Mouse (Mus musculus) liver, adult 2 months (tissue): ENCODE data around the gene Nfia. TPM values are rescaled to one million over a fixed set of nuclear protein-coding genes. Genes with fewer than 3 reads are reported as not detected.

ENCODE experiments used
- DNase-seq: peaks from one replicate; pipeline ENCODE4 v3.0.0-alpha.2; 2011; ENCODE audit warnings: low read depth, low spot score; ENCODE audit errors: extremely low read depth
- H3K27ac ChIP-seq: fragments of 200-500 bp; replicated peaks from 2 replicates; pipeline ENCODE4 v1.5.1; 2012; ENCODE audit warnings: low read depth, mild to moderate bottlenecking, control low read depth, inconsistent platforms, low read length; ENCODE audit not compliant: insufficient read depth
- H3K27me3 ChIP-seq: fragments of 200-500 bp; 2 replicates; pipeline ENCODE4 v1.6.1; 2012; ENCODE audit warnings: mild to moderate bottlenecking, moderate library complexity, low read length, inconsistent platforms; ENCODE audit not compliant: control insufficient read depth, insufficient read depth
- H3K36me3 ChIP-seq: fragments of 200-500 bp; 2 replicates; pipeline ENCODE4 v1.6.1; 2012; ENCODE audit warnings: low read length, inconsistent platforms; ENCODE audit not compliant: control insufficient read depth, insufficient read depth
- H3K4me1 ChIP-seq: fragments of 200-500 bp; 2 replicates; pipeline ENCODE4 v1.6.1; 2011; ENCODE audit warnings: low read length; ENCODE audit not compliant: control insufficient read depth, insufficient read depth
- H3K4me3 ChIP-seq: fragments of 200-500 bp; 2 replicates; pipeline ENCODE4 v1.5.1; 2011; ENCODE audit warnings: low read depth, mild to moderate bottlenecking, control low read depth, low read length, moderate library complexity; ENCODE audit not compliant: insufficient read depth
- H3K79me2 ChIP-seq: fragments of 200-500 bp; 2 replicates; pipeline ENCODE4 v1.6.1; 2012; ENCODE audit warnings: inconsistent platforms, mild to moderate bottlenecking, low read length, moderate library complexity; ENCODE audit not compliant: control insufficient read depth, insufficient read depth
- H3K9ac ChIP-seq: fragments of 200-500 bp; 2 replicates; pipeline ENCODE4 v1.6.1; 2012; ENCODE audit warnings: low read depth, mild to moderate bottlenecking, control low read depth, inconsistent platforms, low read length
- CTCF ChIP-seq: fragments of 200-500 bp; IDR thresholded peaks from 2 replicates; pipeline ENCODE4 v1.5.1; 2011; ENCODE audit warnings: low read depth, low read length, control low read depth
- POLR2A ChIP-seq: fragments of 200-500 bp; IDR thresholded peaks from 2 replicates; pipeline ENCODE4 v1.6.1; 2011; ENCODE audit warnings: low read length, control low read depth; ENCODE audit not compliant: insufficient read depth; ENCODE audit errors: extremely low read depth
- WGBS: fragments of 180-500 bp; shearing (Covaris S2); methylation state at CpG from one replicate; pipeline ENCODE4 v1.1.7; 2018; 5-methylcytosine and 5-hydroxymethylcytosine counted together
- polyA plus RNA-seq: library from polyadenylated mRNA; depleted of rRNA; stranded (reverse); fragments of >200 nt; gene quantifications from 2 replicates; pipeline ENCODE4 v1.2.3, GENCODE M21; 2012; rRNA removed
- total RNA-seq: library from RNA; depleted of rRNA; stranded (reverse); fragments of >200 nt; gene quantifications from 2 replicates; pipeline ENCODE4 v1.2.3, GENCODE M21; 2014; rRNA removed

Nfia gene
- total RNA-seq = 12.5 and 20.0 TPM in 2 replicates
- 31.7 and 32.2 TPM in 2 replicates for polyA plus RNA-seq

GRCm38 (mm10) chr4:97772641-97773040, at the start of gene Nfia:
Gene Nfia, plus strand, starts transcription at chr4:97772734.
- under 1% methylated on average over 9 of the region's 9 CpGs for WGBS
- H3K27ac ChIP-seq = peak within 1 kb of the TSS; percentile 98
- no peak for TF ChIP-seq POLR2A
- no peak for TF ChIP-seq CTCF
- peak; percentile 74 for DNase-seq
- H3K4me1 ChIP-seq = peaks cover 8% of the 10 kb centered on the region; the same call in 1 of the 2 replicates
- no peaks in the 10 kb centered on the region for H3K36me3 ChIP-seq
- peak within 1 kb of the TSS; percentile 61 for H3K4me3 ChIP-seq
- peak within 1 kb of the TSS; percentile 75 for H3K9ac ChIP-seq
- H3K79me2 ChIP-seq = no peaks in the 10 kb centered on the region
- H3K27me3 ChIP-seq = no peaks in the 10 kb centered on the region

GRCm38 (mm10) chr4:97723374-97723773, 49.2 kb upstream of the Nfia start:
- DNase-seq = no peak
- Histone ChIP-seq H3K79me2 (no peaks in the 10 kb centered on the region), H3K4me1 (no peaks in the 10 kb centered on the region), H3K27ac (no peak overlapping the region), H3K36me3 (no peaks in the 10 kb centered on the region), H3K9ac (no peak overlapping the region), H3K27me3 (no peaks in the 10 kb centered on the region), H3K4me3 (no peak overlapping the region)
- no peak for TF ChIP-seq POLR2A
- no peak for TF ChIP-seq CTCF
- 95% methylated on average over 6 of the region's 6 CpGs for WGBS

- no peak overlapping the region for H3K27ac ChIP-seq
- H3K4me1 ChIP-seq = no peaks in the 10 kb centered on the region
- no peaks in the 10 kb centered on the region for H3K27me3 ChIP-seq
- no peak overlapping the region for H3K4me3 ChIP-seq
- no peak overlapping the region for H3K9ac ChIP-seq
- H3K36me3 ChIP-seq = no peaks in the 10 kb centered on the region
- no peak for DNase-seq
- no peak for TF ChIP-seq POLR2A
- TF ChIP-seq CTCF = no peak
- WGBS = 91% methylated on average over 4 of the region's 4 CpGs
- no peaks in the 10 kb centered on the region for H3K79me2 ChIP-seq
Observed at GRCm38 (mm10) chr4:97728520-97728919, 44.0 kb upstream of the Nfia start.

GRCm38 (mm10) chr4:97729999-97730398, 42.5 kb upstream of the Nfia start:
- no peaks in the 10 kb centered on the region for H3K27me3 ChIP-seq
- DNase-seq = no peak
- no peaks in the 10 kb centered on the region for H3K36me3 ChIP-seq
- TF ChIP-seq CTCF (no peak), POLR2A (no peak)
- H3K27ac ChIP-seq = no peak overlapping the region
- H3K4me3 ChIP-seq = no peak overlapping the region
- no peaks in the 10 kb centered on the region for H3K79me2 ChIP-seq
- H3K9ac ChIP-seq = no peak overlapping the region
- 90% methylated on average over 6 of the region's 6 CpGs for WGBS
- no peaks in the 10 kb centered on the region for H3K4me1 ChIP-seq

GRCm38 (mm10) chr4:97730416-97730815, 42.1 kb upstream of the Nfia start:
- 80% methylated on average over 3 of the region's 3 CpGs for WGBS
- no peak overlapping the region for H3K4me3 ChIP-seq

GRCm38 (mm10) chr4:97733392-97733791, 39.1 kb upstream of the Nfia start:
- no peaks in the 10 kb centered on the region for H3K79me2 ChIP-seq
- H3K27ac ChIP-seq = no peak overlapping the region
- no peak overlapping the region for H3K4me3 ChIP-seq
- H3K9ac ChIP-seq = no peak overlapping the region
- no peaks in the 10 kb centered on the region for H3K27me3 ChIP-seq
- no peaks in the 10 kb centered on the region for H3K4me1 ChIP-seq
- WGBS = 68% methylated on average over 1 of the region's 1 CpGs
- no peak for TF ChIP-seq POLR2A
- no peak for TF ChIP-seq CTCF
- DNase-seq = no peak
- no peaks in the 10 kb centered on the region for H3K36me3 ChIP-seq

More at GRCm38 (mm10) chr4:97730416-97730815, 42.1 kb upstream of the Nfia start:
- TF ChIP-seq CTCF (no peak), POLR2A (no peak)
- no peak overlapping the region for H3K9ac ChIP-seq
- no peaks in the 10 kb centered on the region for H3K4me1 ChIP-seq
- no peak for DNase-seq
- no peaks in the 10 kb centered on the region for H3K79me2 ChIP-seq
- no peak overlapping the region for H3K27ac ChIP-seq
- no peaks in the 10 kb centered on the region for H3K36me3 ChIP-seq
- H3K27me3 ChIP-seq = no peaks in the 10 kb centered on the region
